Mouse (Mus musculus) frontal cortex, postnatal 25 days (tissue): ENCODE measurements around the gene Gas6.

Experiments
- DNase-seq, 2 experiments: peaks; one replicate each; pipeline ENCODE4 v3.0.0; 2022; ENCODE audit warnings: low spot score in 2 of 2

Gas6 gene

DNA sequence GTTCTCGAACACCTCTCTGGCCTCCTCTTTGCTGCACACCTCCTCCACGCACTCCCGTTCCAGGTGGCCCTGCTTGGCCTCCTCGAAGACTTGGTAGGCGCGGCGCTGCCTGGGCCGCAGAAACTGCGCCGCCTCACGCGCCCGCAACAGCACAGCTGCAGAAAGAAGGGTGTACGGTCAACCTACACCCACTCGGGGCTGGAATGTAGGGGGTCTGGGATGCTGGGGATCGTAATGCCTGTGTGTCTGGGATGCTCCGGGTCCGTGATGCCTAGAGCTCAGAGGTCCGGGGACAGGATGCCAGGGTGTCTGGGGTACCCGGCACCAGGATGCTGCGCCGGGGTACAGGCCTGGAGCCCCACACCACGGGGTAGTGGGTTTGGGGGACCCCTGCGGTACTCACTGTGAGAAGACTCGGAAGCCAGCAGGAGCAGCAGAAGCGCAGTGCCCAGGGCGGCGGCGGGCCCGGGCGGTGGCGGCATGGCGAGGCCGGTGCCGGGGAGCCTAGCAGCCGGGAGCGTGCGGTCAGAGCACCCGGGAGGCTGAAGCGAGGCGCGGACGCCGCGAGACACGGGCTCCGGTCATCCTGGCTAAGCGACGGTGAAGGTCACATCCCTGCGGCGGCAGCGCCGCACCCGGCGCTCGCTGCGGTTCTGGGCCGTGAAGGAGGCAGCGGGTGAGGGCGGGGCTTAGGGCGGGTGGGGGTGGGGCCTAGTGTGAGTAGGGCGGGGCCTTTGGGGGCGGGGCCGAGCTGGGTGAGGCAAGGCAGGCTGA, at the start of gene Gas6:
Gene Gas6 (minus strand): TSS at position 633 of the 774 bp plus-strand sequence.
- DNase-seq: peak; percentile 43 to 52

DNA sequence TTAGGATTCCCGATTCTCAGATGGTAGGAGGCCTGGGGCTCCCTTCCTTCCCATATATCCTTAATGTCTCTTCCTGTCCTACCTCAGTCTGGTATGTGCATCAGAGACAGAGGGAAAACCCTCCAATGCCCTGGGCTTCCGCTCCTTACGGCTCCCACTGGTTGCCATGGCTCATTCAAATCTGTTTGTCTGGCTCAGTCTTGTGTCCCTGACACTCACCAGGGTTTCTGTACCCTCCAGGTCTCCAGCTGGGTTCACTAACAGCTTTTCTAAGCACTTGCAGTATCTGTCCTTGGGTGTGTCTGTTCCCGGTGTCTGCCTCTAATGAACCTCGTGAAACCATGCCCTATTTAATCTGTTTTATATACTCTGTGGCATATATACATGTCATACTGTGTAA, 47.2 kb upstream of the Gas6 start:
- no peak for DNase-seq

DNA sequence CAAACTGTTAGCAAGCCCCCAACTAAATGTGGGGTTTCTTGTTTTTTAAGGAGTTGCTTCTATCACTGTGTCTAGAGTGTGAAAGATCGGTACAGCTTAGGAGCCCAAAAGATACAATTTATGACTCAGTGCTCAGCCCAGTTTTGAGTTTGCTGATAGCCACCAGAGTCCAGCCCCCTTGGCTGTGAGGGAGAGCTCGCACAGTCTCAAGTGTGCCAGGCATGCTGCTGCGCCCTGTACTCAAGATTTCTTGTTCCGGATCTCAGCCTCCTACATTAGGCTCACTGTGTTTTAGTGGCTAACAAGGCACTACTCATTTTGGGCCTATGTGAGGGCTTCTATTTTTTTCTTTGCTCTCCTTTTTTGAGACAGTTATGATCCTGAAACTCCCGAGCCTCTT, 45.8 kb upstream of the Gas6 start:
- DNase-seq: no peak

DNA sequence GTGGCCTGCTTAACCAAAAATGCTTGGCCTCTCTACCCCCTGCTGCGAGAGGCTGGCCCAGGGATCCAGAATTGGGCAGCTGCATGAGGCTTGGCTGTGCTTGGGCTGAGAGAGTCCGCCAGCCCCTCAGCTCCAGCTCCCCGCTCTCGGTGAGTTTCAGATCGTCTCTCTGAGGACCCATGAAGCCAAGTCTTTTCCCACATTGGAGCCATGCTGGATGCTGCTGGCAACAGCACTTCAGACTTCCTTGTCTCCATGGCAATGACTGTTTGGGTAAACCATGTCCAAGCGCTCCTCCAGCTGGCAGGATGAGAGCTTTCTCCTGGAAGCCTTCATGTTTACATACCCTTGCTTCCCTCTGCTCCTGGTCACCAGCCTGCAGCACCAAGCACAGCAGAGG, 44.5 kb upstream of the Gas6 start:
- DNase-seq: no peak

DNA sequence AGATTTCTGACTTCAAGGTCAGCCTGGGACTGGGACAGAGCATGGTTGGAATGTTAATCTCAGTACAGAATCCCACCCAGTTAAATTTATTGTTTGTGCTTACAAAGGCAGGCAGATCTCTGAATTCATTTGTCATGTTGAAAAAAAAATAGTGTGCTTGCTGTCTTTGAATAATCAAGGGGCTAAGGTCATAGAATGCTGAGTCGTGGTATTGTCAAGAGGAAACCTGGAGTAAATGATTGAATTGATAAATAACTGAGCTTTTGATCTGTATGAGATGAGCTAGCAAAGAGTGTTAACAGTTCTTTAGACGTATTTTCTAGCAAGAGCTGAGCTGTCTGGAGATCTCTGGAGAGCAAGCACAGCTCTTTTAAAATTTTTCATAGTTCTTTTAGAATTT, 42.8 kb upstream of the Gas6 start:
- no peak for DNase-seq

DNA sequence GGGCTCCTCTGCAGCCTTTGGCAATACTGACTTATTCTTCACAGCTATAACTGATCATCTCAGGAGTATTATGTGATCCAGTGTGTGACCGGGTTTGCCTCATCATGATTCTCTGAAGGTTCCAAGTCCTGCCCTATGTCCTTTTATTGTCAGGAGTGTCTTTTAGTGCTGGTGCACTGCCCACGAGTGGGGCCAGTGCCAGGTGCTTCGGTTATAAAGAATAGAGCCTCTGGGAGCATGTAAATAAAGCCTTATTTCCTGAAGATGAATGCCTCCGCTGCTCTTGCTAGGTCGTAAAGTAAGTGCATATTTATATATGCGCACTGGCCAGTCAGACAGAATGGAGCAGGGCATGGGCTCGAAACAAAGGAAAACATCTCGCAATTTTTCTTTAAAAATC, 38.8 kb upstream of the Gas6 start:
- DNase-seq: no peak

DNA sequence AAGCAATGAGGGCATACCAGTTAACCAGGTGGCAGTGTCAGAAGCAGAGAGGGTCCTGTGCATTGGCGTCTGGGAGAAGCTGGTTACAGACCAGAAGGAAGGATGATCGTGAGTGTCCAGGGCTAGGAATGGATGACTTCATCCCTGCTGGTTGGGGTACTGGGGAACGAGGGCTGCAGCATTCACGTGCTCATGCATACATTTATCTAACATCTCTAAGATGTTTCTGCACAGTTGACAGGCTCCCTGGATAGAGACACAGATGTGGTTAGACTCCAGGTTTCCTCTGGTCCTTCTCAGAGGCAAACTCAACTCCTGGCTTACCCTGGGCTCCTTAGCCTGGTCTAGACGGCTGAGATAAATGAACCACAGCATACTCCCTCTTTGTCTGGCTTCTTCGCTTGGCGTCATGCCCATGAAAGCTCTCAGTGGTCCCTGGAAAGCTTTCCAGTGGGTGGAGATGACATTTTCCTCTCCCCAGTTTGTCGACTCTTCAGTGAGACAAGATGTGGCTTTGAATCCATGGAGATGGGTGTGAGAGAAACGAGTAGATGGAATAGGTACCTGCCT, 37.4 kb upstream of the Gas6 start:
- DNase-seq: no peak

DNA sequence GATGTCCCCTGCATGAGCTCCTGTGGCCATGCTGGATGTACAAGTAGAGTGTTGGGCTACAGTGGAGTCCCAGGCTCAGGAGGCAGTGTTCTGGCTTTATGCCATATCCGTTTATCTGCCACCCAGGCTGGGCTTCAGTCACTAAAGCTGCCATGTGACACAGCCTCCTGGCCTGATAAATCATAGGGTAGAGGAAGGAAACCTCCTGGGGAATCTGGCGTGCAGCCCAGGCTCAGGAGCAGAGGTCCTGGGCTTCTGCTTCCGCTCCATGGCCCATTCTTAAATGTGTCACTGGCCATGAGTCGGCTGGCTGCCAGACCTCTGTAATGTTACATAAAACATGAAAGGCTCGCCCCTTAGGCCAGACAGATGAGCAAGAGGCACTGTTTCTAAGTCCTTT, 36.7 kb upstream of the Gas6 start:
- no peak for DNase-seq

DNA sequence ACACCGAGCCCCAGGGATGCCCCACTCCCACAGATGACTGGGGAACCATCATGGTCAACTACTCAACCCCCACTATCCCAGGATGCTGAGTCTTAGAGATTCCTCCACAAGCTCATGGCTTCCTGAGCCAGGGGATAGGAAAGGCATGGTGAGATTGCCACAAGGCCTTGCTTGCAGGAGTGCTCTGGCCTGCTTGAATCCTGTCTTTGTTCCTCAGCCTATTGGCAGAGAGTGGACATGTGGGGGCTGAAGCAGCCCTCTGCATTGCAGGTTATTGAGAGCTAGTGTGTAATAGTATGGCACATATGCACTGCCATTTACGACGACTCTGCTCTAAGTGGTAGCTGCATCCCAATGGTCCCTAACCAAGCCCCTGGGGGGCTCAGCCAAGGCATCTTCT, 36.1 kb upstream of the Gas6 start:
- DNase-seq: no peak

DNA sequence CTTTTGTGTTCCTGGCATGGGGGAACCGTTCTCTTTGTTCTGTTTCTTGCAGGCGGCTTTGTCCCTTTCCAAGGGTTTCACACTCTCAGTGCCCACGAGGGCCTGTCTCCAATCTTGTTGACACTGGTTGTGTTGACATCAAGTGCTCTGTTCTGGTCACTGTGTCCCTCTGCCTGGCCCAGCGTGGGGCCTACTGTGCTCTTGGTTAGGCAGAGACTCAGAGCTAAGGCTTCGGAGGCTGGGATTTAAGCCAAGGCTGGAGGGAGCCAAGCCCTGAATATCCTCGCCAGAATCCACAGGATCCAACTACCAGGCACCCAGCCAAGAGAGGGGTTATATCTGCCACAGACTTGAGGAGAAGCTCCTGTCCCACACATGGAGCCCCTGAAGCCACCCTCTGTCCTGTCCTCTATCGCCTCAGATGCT, 35.6 kb upstream of the Gas6 start:
- peak in 1 of 2 experiments; percentile 44 for DNase-seq

DNA sequence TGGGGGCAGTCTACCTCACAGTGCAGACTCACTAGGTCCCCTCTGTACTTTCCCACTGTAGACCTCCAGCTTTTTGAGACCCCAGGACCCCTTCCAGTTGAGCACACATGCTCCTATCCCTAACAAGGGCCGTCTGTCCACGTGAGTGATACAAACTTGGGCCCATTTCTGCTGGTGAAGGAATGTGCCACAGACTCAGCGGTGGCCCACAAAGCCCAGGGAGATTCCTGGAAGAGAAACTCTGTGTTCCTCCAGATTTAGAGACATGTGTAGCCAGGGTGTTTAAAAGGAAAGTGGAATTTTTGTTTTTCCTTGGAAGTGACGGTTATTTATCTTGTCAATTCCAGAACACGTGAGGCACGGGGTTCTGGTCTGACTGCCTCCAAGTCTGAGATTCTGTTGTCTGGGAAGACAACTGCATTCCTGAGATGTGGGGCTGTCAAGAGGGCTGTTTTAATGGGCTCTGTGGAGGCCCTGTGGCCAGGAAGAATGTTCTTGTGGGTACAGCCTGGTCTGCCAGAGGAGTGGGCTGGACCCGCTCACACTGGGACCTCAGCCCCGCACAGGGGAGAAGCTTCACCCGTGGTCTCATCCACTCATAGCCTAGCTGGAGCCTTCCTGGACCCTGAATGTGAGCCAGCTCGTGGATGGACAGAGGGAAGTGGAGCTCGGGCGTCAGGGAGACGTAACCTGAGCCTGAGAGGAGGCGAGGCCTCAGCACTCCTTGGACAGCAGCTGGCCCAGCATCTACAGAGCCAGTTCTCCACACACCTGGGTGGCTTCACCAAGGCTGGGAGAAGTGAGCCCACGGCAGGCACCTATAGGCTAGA, 34.9 kb upstream of the Gas6 start:
- no peak for DNase-seq

DNA sequence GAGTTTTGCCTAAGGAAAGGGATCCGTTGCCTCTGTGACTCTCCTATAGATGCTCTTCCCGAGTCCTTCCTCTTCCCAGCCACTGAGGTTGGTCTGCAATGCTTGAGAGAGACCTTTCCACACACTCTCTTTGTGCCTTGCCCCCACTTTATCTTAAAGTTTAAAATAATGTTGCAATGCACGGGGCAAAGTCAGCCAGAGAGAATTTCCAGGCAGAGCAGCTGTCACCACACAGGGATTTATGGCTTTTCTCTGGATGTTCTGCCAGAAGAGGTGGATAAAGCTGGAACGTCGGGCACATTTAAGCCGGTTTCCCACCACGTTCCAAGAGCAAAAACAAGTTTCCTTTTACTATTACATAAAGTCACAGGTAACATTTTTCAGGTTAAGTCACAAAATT, 27.1 kb upstream of the Gas6 start:
- DNase-seq: no peak

DNA sequence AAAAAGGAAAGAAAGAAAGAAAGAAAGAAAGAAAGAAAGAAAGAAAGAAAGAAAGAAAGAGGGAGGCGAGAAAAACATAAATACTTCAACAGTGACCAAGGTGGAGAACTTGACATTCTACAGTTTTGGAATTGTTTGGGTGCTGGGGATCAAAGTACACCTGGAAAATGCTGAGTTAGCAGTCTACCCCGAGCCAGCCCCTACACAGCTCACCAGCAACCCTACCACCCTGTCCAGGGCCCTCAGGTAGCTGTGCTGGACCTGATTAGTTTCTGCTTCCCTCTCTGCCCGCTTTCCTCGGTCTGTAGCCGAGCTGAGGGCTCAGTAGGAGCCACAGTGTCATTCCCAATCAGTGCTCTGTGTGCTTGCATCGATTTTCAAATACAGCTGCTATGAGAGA, 26.1 kb upstream of the Gas6 start:
- no peak for DNase-seq

DNA sequence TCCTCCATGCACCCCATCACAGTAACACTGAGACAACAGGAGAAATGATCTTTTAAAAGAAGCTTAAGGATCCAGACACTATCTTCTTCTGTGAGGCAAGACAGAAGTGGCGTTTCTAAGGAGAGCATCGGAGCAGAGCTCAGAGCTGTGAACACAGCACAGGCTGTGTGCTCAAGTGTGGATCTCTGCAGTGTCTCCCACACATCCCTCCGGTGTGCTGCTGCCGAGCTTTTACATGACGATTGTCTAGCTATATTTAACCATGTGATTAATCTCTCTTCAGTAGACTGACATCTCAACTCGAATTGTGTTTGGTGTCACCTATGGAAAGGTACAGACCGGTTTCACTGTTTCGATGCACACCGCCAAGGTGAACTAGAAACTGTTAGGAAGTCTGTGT, 25.2 kb upstream of the Gas6 start:
- no peak for DNase-seq

DNA sequence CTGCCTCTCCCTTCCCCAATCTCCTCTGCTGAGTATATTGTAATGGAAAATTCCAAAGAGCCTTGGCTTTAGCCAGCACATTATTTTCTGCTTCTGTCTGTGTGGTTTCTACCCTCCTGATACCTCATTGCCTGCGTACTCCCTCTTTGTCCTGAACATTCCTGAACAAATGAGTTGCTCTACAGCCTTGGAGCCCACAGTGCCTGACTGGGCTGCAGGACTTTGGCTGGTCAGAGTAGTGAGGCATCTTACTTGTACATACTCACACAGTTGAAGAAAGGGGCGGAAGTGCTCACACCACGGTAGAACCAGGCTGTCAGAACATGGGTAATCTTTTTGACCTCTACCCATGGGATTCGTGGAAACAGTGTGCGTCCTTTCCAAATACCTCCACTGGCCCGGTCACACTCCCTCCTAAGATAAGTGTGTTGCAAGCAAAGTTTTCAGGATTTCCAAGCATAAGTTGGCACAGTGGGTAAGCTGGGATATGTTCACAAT, 23.0 kb upstream of the Gas6 start:
- no peak for DNase-seq

DNA sequence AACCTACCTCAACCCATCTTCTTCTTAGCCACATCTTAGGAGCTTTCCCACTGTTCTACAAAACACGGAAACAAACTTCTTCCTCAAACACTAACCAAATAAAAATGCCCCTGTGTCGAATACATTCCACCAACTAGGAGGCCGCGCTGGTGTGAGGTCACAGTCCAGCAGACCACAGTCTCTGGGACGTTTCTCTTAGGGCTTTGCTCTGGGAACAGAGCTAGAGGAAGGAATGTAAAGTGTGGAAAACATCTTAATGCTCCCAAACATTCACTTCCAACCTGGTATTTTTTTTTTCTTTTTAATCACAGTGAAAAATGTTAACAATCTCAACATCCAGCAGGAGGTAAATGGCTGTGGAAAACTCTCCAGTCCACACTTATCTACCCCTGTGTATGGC, 22.4 kb upstream of the Gas6 start:
- DNase-seq: no peak

DNA sequence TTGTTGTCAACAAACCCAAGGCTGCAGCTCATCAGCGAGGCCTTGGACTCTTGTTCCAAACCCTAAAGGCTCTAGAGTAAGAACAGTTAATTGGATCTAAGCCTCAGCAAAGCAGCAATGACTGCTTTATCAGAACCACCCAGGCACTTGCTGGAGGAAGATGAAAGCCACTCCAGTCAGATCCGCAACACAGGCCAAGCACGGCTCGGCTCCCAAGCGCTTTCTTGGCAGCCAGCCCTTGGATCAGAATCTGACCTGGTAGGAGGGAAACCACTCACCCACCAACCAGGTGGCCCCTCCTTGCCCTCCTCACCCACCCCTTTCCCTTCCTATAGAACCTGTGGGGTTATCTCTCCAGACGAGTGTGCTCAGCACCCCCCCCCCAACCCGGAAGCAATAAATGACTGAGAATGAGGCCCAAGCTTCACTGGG, 21.7 kb upstream of the Gas6 start:
- no peak for DNase-seq

DNA sequence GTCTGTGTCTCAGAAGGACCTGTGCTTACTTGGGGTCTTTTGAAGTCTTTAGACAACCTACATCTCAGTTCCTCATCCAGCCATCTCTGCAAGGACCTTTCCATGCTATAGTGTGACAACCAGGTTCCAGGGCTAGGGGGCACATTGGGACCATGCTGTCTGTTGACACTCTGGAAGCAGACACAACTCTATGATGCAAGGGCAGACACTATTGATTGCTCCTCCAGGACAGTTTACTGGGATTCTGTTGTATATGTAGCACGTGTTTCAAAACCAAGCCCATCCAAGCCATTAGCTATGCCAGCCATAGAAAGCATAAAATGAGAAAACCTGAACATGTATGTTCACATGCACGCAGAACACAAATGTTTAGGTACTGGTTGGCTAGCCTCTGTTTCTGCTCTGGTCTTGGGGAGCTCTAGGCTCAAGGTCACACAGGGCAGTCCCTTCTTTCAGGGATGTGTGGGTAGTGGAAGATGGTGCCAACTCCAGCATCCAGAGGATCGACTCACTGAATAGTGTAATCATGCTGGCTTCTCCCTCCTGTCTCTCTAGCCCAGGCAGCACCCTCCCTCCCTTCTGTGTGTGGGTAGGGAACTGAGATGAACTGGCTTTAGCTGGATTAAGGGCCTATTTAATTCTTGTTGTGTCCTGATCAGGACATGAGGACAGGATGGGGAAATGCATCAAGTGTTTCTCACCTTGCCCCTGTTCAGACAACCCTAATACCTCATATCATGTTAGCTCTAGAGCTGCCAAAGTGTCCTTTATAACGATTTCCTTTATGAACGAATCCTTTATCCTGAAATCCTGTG, 19.5 kb upstream of the Gas6 start:
- no peak for DNase-seq

DNA sequence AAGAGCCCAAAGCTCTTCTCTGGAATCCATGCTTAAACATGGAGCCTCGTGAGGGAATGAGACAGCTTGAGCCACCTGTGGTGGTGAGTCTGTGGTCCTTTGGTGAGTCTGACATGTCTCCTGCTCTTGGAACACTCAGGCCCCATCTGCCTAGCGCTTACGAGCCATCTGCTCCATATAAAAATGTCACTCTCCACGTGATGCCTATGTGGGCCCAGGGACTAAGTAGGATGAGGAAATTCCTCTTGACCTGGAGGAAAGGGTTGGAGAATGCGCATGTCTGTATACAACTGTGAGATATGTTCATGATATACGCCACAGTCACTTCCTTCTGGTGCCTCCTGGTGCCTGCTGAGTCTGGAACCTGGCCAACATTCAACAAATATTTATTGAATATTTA, 18.4 kb upstream of the Gas6 start:
- no peak for DNase-seq

DNA sequence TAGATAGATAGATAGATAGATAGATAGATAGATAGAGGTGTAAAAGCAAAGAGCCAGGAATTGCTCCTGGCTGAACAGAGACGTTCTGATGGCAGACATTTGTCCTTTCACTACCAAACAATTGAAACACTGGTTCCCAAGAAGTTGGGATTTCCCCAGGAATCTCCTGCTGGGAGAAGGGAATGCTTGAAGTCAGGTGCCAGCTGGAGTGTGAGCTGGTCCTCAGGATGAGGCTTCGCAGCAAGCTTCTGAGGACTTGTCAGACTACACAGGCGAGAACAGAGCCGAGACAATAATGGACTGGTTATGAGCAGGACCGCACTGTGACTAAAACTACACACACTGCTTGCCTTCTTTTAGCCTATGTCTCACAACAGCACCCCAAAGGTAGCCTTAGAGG, 17.7 kb upstream of the Gas6 start:
- DNase-seq: no peak

DNA sequence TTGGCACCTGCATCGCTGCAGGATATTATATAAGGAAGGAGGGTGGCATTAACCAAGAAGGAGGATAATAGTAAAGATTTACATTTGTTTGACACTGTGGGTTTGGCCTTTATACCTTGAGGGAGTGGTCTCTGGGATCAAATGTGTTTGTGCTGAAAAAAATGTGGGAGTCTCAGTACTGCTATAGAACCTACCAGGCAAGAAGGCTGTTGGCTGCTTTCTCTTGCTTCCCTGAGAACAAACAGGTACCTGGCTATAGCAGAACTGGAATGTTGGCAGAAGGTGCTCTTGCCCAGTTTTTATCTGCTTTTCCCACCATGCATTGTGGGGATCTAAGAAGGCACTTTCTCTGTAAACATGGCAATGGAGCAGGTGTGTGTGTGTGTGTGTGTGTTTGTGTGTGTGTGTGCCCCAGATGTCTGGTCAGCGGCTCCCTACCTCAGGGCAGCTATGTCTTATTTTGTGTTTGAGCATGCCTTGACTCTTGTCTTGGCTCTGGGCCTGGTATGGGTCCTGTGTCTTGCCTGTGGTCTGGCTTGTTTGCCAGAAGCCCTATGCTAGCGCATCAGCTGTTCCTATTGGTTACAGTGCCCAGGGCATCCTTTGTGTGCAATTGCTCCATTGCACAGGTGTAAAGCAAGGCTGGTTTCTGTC, 13.1 kb upstream of the Gas6 start:
- no peak for DNase-seq
